Mouse (Mus musculus) midbrain, embryonic 14.5 days (tissue): ENCODE data around the gene Usp2. TPM values are rescaled to one million over a fixed set of nuclear protein-coding genes. Genes with fewer than 3 reads are reported as not detected.

ENCODE experiments used
- polyA plus RNA-seq: library from polyadenylated mRNA; unstranded; fragments of >200 nt; fragmentation: Nextera tagmentation; extraction: Ambion mirVana; gene quantifications from 2 replicates; pipeline ENCODE4 v1.2.1, GENCODE M21; 2014

Gene Usp2
- polyA plus RNA-seq, 1 experiment from 2014 or later = 6.6 TPM

Other genes starting within 250 kb of the Usp2 start
- 1.6 and 1.8 TPM in 2 replicates for gene Thy1, start 23.6 kb upstream of the Usp2 start, polyA plus RNA-seq
- gene Mfrp, start 34.7 kb downstream of the Usp2 start, polyA plus RNA-seq = 0.09 and 0.11 TPM in 2 replicates
- 3.7 and 4.0 TPM in 2 replicates for gene C1qtnf5, start 40.2 kb downstream of the Usp2 start, polyA plus RNA-seq
- 0.11 and 0.12 TPM in 2 replicates for gene Gm49380, start 46.5 kb downstream of the Usp2 start, polyA plus RNA-seq
- 25.7 and 29.9 TPM in 2 replicates for gene Rnf26, start 46.5 kb downstream of the Usp2 start, polyA plus RNA-seq
- gene Mcam, start 67.4 kb downstream of the Usp2 start, polyA plus RNA-seq = 6.1 and 13.2 TPM in 2 replicates
- gene Cbl, start 167.0 kb downstream of the Usp2 start, polyA plus RNA-seq = 20.1 and 27.6 TPM in 2 replicates
- not detected in 2 replicates for gene Ccdc153, start 173.7 kb downstream of the Usp2 start, polyA plus RNA-seq
- 0.49 and 0.57 TPM in 2 replicates for gene Pdzd3, start 184.4 kb downstream of the Usp2 start, polyA plus RNA-seq
- 3.7 and 3.9 TPM in 2 replicates for gene Nlrx1, start 201.6 kb downstream of the Usp2 start, polyA plus RNA-seq
- gene Abcg4, start 221.6 kb downstream of the Usp2 start, polyA plus RNA-seq = 18.9 and 20.1 TPM in 2 replicates
- 15.9 and 24.7 TPM in 2 replicates for gene Hinfp, start 238.7 kb downstream of the Usp2 start, polyA plus RNA-seq